Mouse (Mus musculus) heart, embryonic 14.5 days (tissue): Measurements from ENCODE around the gene Prelid1. TPM values are rescaled to one million over a fixed set of nuclear protein-coding genes. Genes with fewer than 3 reads are reported as not detected.

Experiments used
- ATAC-seq: fragments of 200-750 bp; cut with Nextera tagmentation; 2 replicates; pipeline ENCODE4 v1.8.0; 2017; ENCODE audit warnings: low read depth, moderate TSS enrichment; ENCODE audit not compliant: insufficient number of reproducible peaks, insufficient read depth, low FRiP score
- H3K27ac ChIP-seq, 2 experiments: fragments of 200-500 bp in 1 of 2; fragments of 300-500 bp in 1 of 2; sonication (generic) in 1 of 2; replicated peaks in 1 of 2; 2 replicates each; pipeline ENCODE4 v1.5.1; 2012 to 2014; ENCODE audit warnings: low read depth in 2 of 2, low read length in 2 of 2, control low read depth in 1 of 2, mild to moderate bottlenecking in 1 of 2, mixed read lengths in 1 of 2; ENCODE audit not compliant: control insufficient read depth in 1 of 2, insufficient read depth in 1 of 2
- H3K27me3 ChIP-seq: fragments of 300-500 bp; sonication (generic); 2 replicates; pipeline ENCODE4 v1.6.1; 2014; ENCODE audit warnings: mild to moderate bottlenecking, low read length, control low read depth; ENCODE audit not compliant: control insufficient read depth, insufficient read depth
- H3K36me3 ChIP-seq: fragments of 300-500 bp; sonication (generic); 2 replicates; pipeline ENCODE4 v1.6.1; 2014; ENCODE audit warnings: mild to moderate bottlenecking, control low read depth, low read length, mixed read lengths; ENCODE audit not compliant: control insufficient read depth, insufficient read depth
- H3K4me1 ChIP-seq, 2 experiments: fragments of 200-500 bp in 1 of 2; fragments of 300-500 bp in 1 of 2; sonication (generic) in 1 of 2; 2 replicates each; pipeline ENCODE4 v1.6.1; 2012 to 2014; ENCODE audit warnings: low read length in 2 of 2, control low read depth in 1 of 2, mixed read lengths in 1 of 2; ENCODE audit not compliant: control insufficient read depth in 2 of 2, insufficient read depth in 2 of 2
- H3K4me2 ChIP-seq: fragments of 300-500 bp; sonication (generic); 2 replicates; pipeline ENCODE4 v1.6.1; 2014; ENCODE audit warnings: mild to moderate bottlenecking, low read length
- H3K4me3 ChIP-seq, 2 experiments: fragments of 200-500 bp in 1 of 2; fragments of 300-500 bp in 1 of 2; sonication (generic) in 1 of 2; 2 replicates each; pipeline ENCODE4 v1.5.1; 2012 to 2014; ENCODE audit warnings: low read length in 2 of 2, mild to moderate bottlenecking in 2 of 2, control low read depth in 1 of 2, low read depth in 1 of 2, moderate library complexity in 1 of 2; ENCODE audit not compliant: control insufficient read depth in 1 of 2, insufficient read depth in 1 of 2
- H3K9ac ChIP-seq: fragments of 300-500 bp; sonication (generic); 2 replicates; pipeline ENCODE4 v1.6.1; 2014; ENCODE audit warnings: mild to moderate bottlenecking, low read length
- H3K9me3 ChIP-seq: fragments of 300-500 bp; sonication (generic); 2 replicates; pipeline ENCODE4 v1.6.1; 2016; ENCODE audit warnings: low read length, control low read depth; ENCODE audit not compliant: control insufficient read depth
- WGBS: fragments of 180-500 bp; shearing (Covaris S2); extraction: QIAGEN DNeasy Blood & Tissue Kit; methylation state at CpG from one replicate; pipeline ENCODE4 v1.1.7; 2014; 5-methylcytosine and 5-hydroxymethylcytosine counted together
- polyA plus RNA-seq: library from polyadenylated mRNA; unstranded; fragments of >200 nt; fragmentation: Nextera tagmentation; extraction: Ambion mirVana; gene quantifications from 2 replicates; pipeline ENCODE4 v1.2.1, GENCODE M21; 2014

The Prelid1 gene
- polyA plus RNA-seq, 1 experiment from 2014 or later: 389 TPM

- H3K4me1 ChIP-seq: peaks cover 22 to 41% of the 10 kb centered on the region in 2 experiments; a peak in 3 of 4 replicates
- H3K4me3 ChIP-seq: peak overlapping the region in 1 of 2 experiments; percentile 60; a peak in 1 of 4 replicates
- H3K9ac ChIP-seq: peak overlapping the region; percentile 71; the same call in 1 of the 2 replicates
- H3K9me3 ChIP-seq: no peaks in the 10 kb centered on the region
- H3K4me2 ChIP-seq: peak overlapping the region; percentile 79
- H3K36me3 ChIP-seq: peaks cover 33% of the 10 kb centered on the region
- no peak overlapping the region for H3K27ac ChIP-seq
- 83% methylated on average over 6 of the region's 6 CpGs for WGBS
- no peak for ATAC-seq
- no peaks in the 10 kb centered on the region for H3K27me3 ChIP-seq
These were observed 7.9 kb downstream of the Prelid1 start for GRCm38 (mm10) chr13:55328171-55328570.

GRCm38 (mm10) chr13:55328641-55329040 lies 8.3 kb downstream of the Prelid1 start:
- H3K4me2 ChIP-seq: peak overlapping the region; percentile 79
- peaks cover 19 to 36% of the 10 kb centered on the region in 2 experiments; a peak in 3 of 4 replicates for H3K4me1 ChIP-seq
- peaks cover 28% of the 10 kb centered on the region for H3K36me3 ChIP-seq
- H3K9me3 ChIP-seq: no peaks in the 10 kb centered on the region
- no peak overlapping the region for H3K27ac ChIP-seq
- no peaks in the 10 kb centered on the region for H3K27me3 ChIP-seq
- peak overlapping the region; percentile 71 for H3K9ac ChIP-seq
- ATAC-seq: no peak
- 81% methylated on average over 4 of the region's 4 CpGs for WGBS
- peak overlapping the region; percentile 60 to 74 for H3K4me3 ChIP-seq

- H3K4me2 ChIP-seq: peak overlapping the region; percentile 79
- peaks cover 19 to 30% of the 10 kb centered on the region in 2 experiments; a peak in 3 of 4 replicates for H3K4me1 ChIP-seq
- 1% methylated on average over 28 of the region's 29 CpGs for WGBS
- peak; percentile 6; the same call in 1 of the 2 replicates for ATAC-seq
- H3K4me3 ChIP-seq: peak overlapping the region; percentile 60 to 74
- H3K27me3 ChIP-seq: no peaks in the 10 kb centered on the region
- H3K27ac ChIP-seq: peak overlapping the region; percentile 27 to 63; a peak in 3 of 4 replicates
- H3K9me3 ChIP-seq: no peaks in the 10 kb centered on the region
- H3K9ac ChIP-seq: peak overlapping the region; percentile 71
- H3K36me3 ChIP-seq: peaks cover 22% of the 10 kb centered on the region
These were observed 8.9 kb downstream of the Prelid1 start for GRCm38 (mm10) chr13:55329109-55329682.

GRCm38 (mm10) chr13:55329683-55330566 lies 9.6 kb downstream of the Prelid1 start, which contains the start of gene Mxd3:
TSS of gene Mxd3 (minus strand) at chr13:55329823.
- under 1% methylated on average over 72 of the region's 82 CpGs for WGBS
- no peaks in the 10 kb centered on the region for H3K27me3 ChIP-seq
- ATAC-seq: peak; percentile 80

GRCm38 (mm10) chr13:55330567-55331400 lies 10.5 kb downstream of the Prelid1 start:
- WGBS: 46% methylated on average over 14 of the region's 14 CpGs
- no peak for ATAC-seq
- Histone ChIP-seq H3K4me1 (peaks cover 19 to 30% of the 10 kb centered on the region in 2 experiments; a peak in 3 of 4 replicates), H3K4me3 (peak overlapping the region; percentile 60 to 74), H3K4me2 (peak overlapping the region; percentile 79), H3K27me3 (no peaks in the 10 kb centered on the region), H3K27ac (peak overlapping the region; percentile 50 to 84; a peak in 3 of 4 replicates), H3K36me3 (peaks cover 8% of the 10 kb centered on the region), H3K9ac (peak overlapping the region; percentile 71), H3K9me3 (no peaks in the 10 kb centered on the region)

More at GRCm38 (mm10) chr13:55329683-55330566, 9.6 kb downstream of the Prelid1 start, which contains the start of gene Mxd3:
- peak within 1 kb of the TSS; percentile 79 for H3K4me2 ChIP-seq
- peak within 1 kb of the TSS; percentile 60 to 74 for H3K4me3 ChIP-seq
- peaks cover 19 to 30% of the 10 kb centered on the region in 2 experiments; a peak in 3 of 4 replicates for H3K4me1 ChIP-seq
- H3K36me3 ChIP-seq: peaks cover 16% of the 10 kb centered on the region
- H3K9me3 ChIP-seq: no peaks in the 10 kb centered on the region
- H3K27ac ChIP-seq: peak within 1 kb of the TSS; percentile 72 to 84
- H3K9ac ChIP-seq: peak within 1 kb of the TSS; percentile 71

GRCm38 (mm10) chr13:55332331-55332730 lies 12.0 kb downstream of the Prelid1 start:
- ATAC-seq: no peak
- Histone ChIP-seq H3K4me2 (no peak overlapping the region), H3K9ac (no peak overlapping the region), H3K4me1 (peaks cover 19 to 28% of the 10 kb centered on the region in 2 experiments; a peak in 3 of 4 replicates), H3K36me3 (no peaks in the 10 kb centered on the region), H3K4me3 (no peak overlapping the region), H3K9me3 (no peaks in the 10 kb centered on the region), H3K27me3 (no peaks in the 10 kb centered on the region), H3K27ac (no peak overlapping the region)
- WGBS: 69% methylated on average over 3 of the region's 3 CpGs

GRCm38 (mm10) chr13:55335701-55336100 lies 15.4 kb downstream of the Prelid1 start:
- no peak for ATAC-seq
- no peak overlapping the region for H3K9ac ChIP-seq
- no peaks in the 10 kb centered on the region for H3K27me3 ChIP-seq
- no peak overlapping the region for H3K4me3 ChIP-seq
- 69% methylated on average over 4 of the region's 4 CpGs for WGBS
- no peaks in the 10 kb centered on the region for H3K36me3 ChIP-seq
- H3K27ac ChIP-seq: no peak overlapping the region
- no peaks in the 10 kb centered on the region for H3K9me3 ChIP-seq
- H3K4me2 ChIP-seq: no peak overlapping the region
- peaks cover 2 to 4% of the 10 kb centered on the region in 2 experiments; a peak in 3 of 4 replicates for H3K4me1 ChIP-seq
